Mouse (Mus musculus): ENCODE measurements around the gene Ints3. TPM values are rescaled to one million over a fixed set of nuclear protein-coding genes. Genes with fewer than 3 reads are reported as not detected.

The Ints3 gene
- 29.3 and 30.8 TPM in 2 replicates for polyA plus RNA-seq (2015; fragmentation: Nextera tagmentation; extraction: Ambion mirVana)

DNA sequence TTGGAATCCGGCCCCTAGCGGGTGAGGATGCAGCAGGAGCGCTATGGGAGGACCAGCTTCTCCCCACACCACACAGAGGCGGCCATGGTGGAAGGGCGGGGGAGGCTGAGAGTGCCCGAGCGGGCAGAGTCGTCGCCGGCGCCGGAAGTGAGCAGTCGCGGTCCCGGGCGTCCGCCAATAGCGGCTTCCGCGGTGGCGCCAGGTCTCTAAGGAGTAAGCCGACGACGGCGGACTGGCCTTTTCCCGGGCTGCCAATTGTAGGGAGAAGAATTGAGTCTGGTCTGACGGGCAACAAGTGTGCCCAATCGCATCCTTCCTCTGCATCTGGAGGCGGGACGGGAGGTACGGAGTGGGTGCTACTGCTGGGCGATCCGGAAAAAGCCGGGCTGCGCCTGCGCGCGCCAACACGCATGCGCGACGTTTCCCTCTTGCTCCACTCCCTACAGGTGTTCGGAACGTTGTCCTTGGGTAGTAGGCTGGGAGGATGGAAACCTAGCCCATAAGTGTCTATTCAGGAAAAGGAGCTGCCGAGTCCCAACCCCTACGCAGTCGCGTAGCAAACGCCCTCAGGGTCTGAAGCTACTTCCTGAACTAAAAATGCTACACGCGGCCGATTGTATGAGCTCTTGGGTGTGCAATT, at the start of gene Ints3:
Ints3 (minus strand) TSS at position 242 of the 640 bp plus-strand sequence.
- Histone ChIP-seq H3K4me1 (replicated peaks) (peaks cover 40% of the 10 kb centered on the region), H3K27ac (replicated peaks) (peak within 1 kb of the TSS; percentile 96), H3K4me2 (peak within 1 kb of the TSS; percentile 99), H3K4me3 (peak within 1 kb of the TSS; percentile 56), H3K9ac (peak within 1 kb of the TSS; percentile 80), H3K27me3 (no peaks in the 10 kb centered on the region), H3K36me3 (0 out of 2 replicates have a peak, but pooled peaks cover 6% of the 10 kb centered on the region), H3K9me3 (no peaks in the 10 kb centered on the region)
- ATAC-seq (ENCODE audit: low read depth): peak; percentile 99
- under 1% methylated on average over 52 of the region's 52 CpGs for WGBS

DNA sequence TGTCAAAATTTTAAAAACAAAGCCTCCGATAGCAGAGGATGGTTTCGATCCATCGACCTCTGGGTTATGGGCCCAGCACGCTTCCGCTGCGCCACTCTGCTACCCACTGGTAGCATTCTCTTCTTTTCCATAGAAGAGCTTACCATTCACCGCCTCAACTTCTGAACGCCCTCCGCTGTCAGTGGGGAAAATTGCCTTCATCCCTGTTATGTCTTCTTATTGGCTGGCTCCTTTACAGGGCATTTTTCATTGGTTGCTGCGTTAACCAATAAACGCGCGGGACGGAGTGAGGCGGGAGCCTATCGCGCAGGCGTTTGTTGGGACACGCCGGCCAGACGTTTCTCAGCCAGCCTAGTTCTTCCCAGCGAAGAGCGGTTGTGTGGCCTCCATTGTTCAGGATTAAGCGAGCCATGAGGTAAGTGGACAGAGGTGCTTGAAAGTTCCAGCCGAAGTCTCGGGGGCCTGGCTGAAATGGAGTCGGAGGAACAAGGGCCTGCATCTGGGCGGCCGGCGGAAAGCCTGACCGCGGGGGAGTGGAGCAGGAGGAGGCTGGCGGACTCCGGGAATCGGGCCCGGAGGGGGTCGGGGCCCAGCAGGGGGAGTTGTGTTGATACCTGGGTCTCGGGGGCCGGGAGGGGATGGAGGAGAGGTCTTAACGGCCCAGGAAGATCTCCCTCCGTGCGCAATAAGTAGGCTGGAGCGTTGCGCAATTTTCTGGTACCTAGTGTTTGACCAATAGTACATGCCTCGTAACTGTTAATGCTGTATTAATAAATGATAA, 42.6 kb upstream of the Ints3 start, which contains the start of gene Ilf2:
Ilf2 (plus strand) TSS at position 296 of the 781 bp plus-strand sequence.
- WGBS: under 1% methylated on average over 45 of the region's 45 CpGs
- Histone ChIP-seq H3K4me2 (peak within 1 kb of the TSS; percentile 80), H3K4me3 (peak within 1 kb of the TSS; percentile 73), H3K9me3 (no peaks in the 10 kb centered on the region), H3K27ac (replicated peaks) (peak within 1 kb of the TSS; percentile 95), H3K4me1 (replicated peaks) (peaks cover 14% of the 10 kb centered on the region), H3K9ac (peak within 1 kb of the TSS; percentile 94), H3K36me3 (peaks cover 34% of the 10 kb centered on the region), H3K27me3 (no peaks in the 10 kb centered on the region)
- peak; percentile 99 for ATAC-seq (ENCODE audit: low read depth)

DNA sequence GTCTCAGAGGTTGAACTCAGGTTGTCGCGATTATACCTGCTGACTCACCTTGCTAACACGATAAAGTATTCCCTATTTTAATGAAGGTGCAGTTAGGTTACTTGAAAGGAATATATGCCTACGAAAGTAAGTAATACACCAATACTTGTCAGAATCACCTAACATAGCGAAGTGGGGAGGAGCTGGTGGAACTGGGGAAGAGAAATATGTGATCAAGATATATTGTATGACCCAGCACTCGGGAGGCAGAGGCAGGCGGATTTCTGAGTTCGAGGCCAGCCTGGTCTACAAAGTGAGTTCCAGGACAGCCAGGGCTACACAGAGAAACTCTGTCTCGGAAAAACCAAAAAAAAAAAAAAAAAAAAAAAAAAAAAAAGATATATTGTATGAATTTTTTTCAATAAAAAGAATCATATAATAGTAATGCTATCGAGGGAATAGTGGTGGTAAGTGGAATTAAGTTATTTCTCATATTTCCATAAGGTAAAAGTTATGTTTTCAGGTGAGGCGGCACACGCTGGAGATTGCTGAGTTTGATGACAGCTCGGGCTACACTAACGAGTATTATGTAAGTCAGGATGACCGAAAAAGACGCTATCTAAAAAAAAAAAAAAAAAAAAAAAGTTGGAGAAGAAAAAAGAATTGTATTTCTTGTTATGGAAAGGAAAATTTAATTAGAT, 41.9 kb upstream of the Ints3 start:
- Histone ChIP-seq H3K36me3 (peaks cover 26% of the 10 kb centered on the region), H3K4me3 (peak overlapping the region; percentile 33), H3K9ac (no peak overlapping the region), H3K4me2 (peak overlapping the region; percentile 45), H3K27me3 (no peaks in the 10 kb centered on the region), H3K27ac (replicated peaks) (no peak overlapping the region), H3K9me3 (no peaks in the 10 kb centered on the region), H3K4me1 (replicated peaks) (peaks cover 14% of the 10 kb centered on the region)
- 41% methylated on average over 16 of the region's 16 CpGs for WGBS
- peak; percentile 13 for ATAC-seq (ENCODE audit: low read depth)

DNA sequence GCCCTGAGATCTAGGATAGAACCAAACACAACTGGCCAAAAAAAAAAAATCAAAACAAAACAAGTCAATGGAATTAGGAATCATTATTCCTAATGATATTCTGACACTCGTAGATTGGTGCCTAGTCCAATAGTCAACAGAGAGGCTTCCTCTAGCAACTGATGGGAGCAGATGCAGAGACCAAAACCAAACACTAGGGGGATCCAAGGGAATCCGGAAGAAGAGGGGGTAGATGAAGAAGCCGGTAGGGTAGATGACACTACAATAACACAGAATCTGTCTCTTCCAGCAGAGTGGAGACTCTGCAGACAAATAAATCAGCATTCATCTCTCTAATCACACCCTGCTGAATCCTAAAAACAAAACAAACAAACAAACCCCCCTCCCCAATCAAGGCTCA, 38.8 kb upstream of the Ints3 start:
- Histone ChIP-seq H3K27ac (replicated peaks) (no peak overlapping the region), H3K4me3 (no peak overlapping the region), H3K9me3 (no peaks in the 10 kb centered on the region), H3K9ac (no peak overlapping the region), H3K27me3 (peaks cover 3% of the 10 kb centered on the region; the same call in 1 of the 2 replicates), H3K4me2 (no peak overlapping the region), H3K36me3 (no peaks in the 10 kb centered on the region), H3K4me1 (replicated peaks) (peaks cover 7% of the 10 kb centered on the region)
- no peak for ATAC-seq (ENCODE audit: low read depth)
- 43% methylated on average over 3 of the region's 3 CpGs for WGBS

- Histone ChIP-seq H3K27me3 (peaks cover 43% of the 10 kb centered on the region), H3K9me3 (no peaks in the 10 kb centered on the region), H3K4me2 (no peak overlapping the region), H3K36me3 (no peaks in the 10 kb centered on the region), H3K4me1 (replicated peaks) (peaks cover 21% of the 10 kb centered on the region), H3K9ac (no peak overlapping the region), H3K4me3 (no peak overlapping the region), H3K27ac (replicated peaks) (no peak overlapping the region)
- ATAC-seq (ENCODE audit: low read depth): no peak
- 95% methylated on average over 10 of the region's 10 CpGs for WGBS
Measured at GRCm38 (mm10) chr3:90467618-90468300, 34.3 kb upstream of the Ints3 start.

GRCm38 (mm10) chr3:90466311-90466766, 32.9 kb upstream of the Ints3 start:
- peak; percentile 23; the same call in 1 of the 2 replicates for ATAC-seq (ENCODE audit: low read depth)
- peak overlapping the region; percentile 94 for H3K4me2 ChIP-seq
- H3K9ac ChIP-seq: peak overlapping the region; percentile 65
- no peaks in the 10 kb centered on the region for H3K36me3 ChIP-seq
- peaks cover 57% of the 10 kb centered on the region for H3K27me3 ChIP-seq
- H3K4me3 ChIP-seq: peak overlapping the region; percentile 55
- no peak overlapping the region for H3K27ac ChIP-seq (replicated peaks)
- H3K4me1 ChIP-seq (replicated peaks): peaks cover 21% of the 10 kb centered on the region
- WGBS: under 1% methylated on average over 15 of the region's 15 CpGs
- no peaks in the 10 kb centered on the region for H3K9me3 ChIP-seq

DNA sequence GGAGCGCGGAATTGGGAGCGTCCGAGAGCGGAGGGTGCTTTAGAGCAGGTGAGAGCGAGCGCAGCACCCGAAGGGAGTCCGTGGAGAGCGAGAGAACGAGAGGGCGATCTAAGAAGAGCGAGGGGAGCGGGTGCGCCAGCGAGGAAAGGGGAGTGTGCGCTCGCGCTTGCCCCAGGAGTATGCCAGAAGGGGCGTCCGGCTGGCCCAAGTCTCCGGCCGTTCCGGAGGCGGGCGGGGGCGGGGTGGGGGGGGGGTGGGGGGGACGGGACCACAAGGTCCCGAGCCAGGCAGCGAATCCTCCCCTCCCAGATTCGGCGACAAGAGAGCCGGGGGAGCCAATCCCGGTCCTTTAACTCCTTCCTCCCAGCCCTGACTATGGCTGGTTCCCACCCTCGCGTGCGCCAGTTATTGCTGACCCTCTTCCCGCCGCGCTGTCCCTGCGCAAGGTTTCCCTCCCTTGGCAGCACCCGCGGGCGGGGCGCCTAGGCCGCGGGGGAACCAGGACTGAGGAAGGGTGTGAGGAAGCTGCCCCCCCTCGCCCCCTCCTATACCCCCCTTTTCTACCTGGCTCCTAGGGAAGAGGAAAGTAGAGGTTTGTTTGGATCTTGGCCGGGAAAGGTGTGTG, 32.4 kb upstream of the Ints3 start, which contains the start of gene Npr1:
Npr1 (minus strand) TSS at position 181 of the 625 bp plus-strand sequence.
- Histone ChIP-seq H3K27ac (replicated peaks) (no peak within 1 kb of the TSS), H3K27me3 (peaks cover 62% of the 10 kb centered on the region), H3K9me3 (no peaks in the 10 kb centered on the region), H3K36me3 (no peaks in the 10 kb centered on the region), H3K4me3 (peak within 1 kb of the TSS; percentile 55), H3K4me2 (peak within 1 kb of the TSS; percentile 94), H3K4me1 (replicated peaks) (peaks cover 21% of the 10 kb centered on the region), H3K9ac (peak within 1 kb of the TSS; percentile 65)
- under 1% methylated on average over 36 of the region's 49 CpGs for WGBS
- ATAC-seq (ENCODE audit: low read depth): peak; percentile 56

DNA sequence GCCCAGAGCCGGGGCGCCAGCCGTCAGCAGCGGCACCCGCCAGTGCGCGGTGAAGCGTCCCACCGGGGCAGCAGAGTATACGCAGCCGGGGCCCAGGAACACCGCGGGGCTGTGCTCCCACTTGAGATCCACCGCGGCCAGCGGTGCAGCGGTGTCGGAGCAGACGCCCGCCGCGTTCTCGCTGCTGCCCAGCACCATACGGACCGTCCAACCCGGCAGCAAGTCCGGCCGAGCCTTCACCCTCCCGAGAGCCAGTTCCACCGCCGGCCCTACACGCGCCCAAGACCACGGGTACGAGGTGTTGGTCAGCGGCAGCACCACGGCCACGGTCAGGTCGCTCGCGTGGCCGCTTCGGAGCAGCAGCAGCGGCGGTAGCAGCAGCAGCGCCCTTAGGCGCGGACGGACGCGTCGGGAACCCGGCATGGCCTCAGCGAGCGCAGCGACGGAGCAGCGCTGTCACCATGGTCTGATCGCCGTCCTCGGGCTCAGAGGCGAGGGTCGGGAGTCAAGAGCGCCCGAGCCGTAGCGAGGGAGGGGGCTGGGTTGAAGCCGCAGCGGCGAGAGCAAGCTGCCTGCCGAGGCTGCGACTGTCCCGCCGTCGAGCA, 31.8 kb upstream of the Ints3 start:
- WGBS: under 1% methylated on average over 75 of the region's 75 CpGs
- peaks cover 21% of the 10 kb centered on the region for H3K4me1 ChIP-seq (replicated peaks)
- H3K9ac ChIP-seq: peak overlapping the region; percentile 65
- no peaks in the 10 kb centered on the region for H3K36me3 ChIP-seq
- peak; percentile 45 for ATAC-seq (ENCODE audit: low read depth)
- no peak overlapping the region for H3K27ac ChIP-seq (replicated peaks)
- H3K9me3 ChIP-seq: no peaks in the 10 kb centered on the region
- H3K4me2 ChIP-seq: peak overlapping the region; percentile 94
- peaks cover 65% of the 10 kb centered on the region for H3K27me3 ChIP-seq
- H3K4me3 ChIP-seq: peak overlapping the region; percentile 55

DNA sequence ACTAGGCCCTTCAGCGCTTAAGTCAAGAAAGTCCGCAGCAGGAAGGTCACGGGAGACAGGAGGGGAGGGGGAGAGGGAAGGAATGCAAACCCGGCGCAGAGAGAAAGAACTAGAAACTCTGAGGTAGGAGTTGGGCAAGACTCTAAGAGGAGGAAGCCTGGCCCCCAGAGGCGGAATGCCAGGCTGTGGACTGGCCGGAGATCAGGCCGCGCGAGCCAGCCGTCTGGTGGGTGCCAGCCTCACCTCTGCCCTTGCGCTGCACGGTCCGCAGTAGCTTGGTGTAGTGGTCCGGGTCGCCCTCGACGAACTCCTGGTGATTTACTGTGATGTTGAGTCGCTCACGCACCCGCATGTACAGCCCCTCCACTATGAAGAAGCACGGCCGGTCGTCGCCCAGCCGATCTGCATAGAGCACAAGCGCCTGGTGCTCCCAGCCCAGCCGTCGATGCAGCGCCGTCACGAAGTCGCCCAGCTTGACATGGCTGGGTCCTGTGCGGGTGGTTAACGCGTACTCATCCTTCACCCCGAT, 31.2 kb upstream of the Ints3 start:
- H3K27me3 ChIP-seq: peaks cover 65% of the 10 kb centered on the region

DNA sequence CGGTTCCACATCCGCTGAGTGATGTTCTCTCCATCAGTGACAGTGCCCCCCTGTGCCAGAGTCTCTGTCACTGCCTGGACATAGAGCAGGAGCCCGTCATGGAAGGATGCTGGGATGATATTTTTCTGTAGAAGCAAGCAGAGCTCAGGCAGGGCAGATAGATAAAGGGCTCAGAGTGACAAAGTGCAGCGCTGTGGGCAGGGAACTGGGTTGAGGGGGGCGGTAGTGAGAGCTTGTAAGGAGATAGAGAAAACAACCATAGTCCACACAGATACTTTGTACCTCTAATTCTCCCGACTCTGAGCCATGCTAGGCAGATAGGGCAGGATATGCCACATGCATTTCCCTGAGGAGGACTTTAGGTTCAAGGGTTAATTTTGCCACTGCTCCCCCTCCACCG, 29.2 kb upstream of the Ints3 start:
- peaks cover 62% of the 10 kb centered on the region for H3K27me3 ChIP-seq
- no peak for ATAC-seq (ENCODE audit: low read depth)
- peaks cover 21% of the 10 kb centered on the region for H3K4me1 ChIP-seq (replicated peaks)
- no peaks in the 10 kb centered on the region for H3K9me3 ChIP-seq
- H3K4me2 ChIP-seq: no peak overlapping the region
- H3K4me3 ChIP-seq: no peak overlapping the region
- H3K36me3 ChIP-seq: no peaks in the 10 kb centered on the region
- 33% methylated on average over 7 of the region's 7 CpGs for WGBS
- H3K9ac ChIP-seq: no peak overlapping the region
- no peak overlapping the region for H3K27ac ChIP-seq (replicated peaks)

More for the DNA sequence above, 31.2 kb upstream of the Ints3 start:
- Histone ChIP-seq H3K9me3 (no peaks in the 10 kb centered on the region), H3K4me2 (peak overlapping the region; percentile 94), H3K27ac (replicated peaks) (no peak overlapping the region), H3K9ac (peak overlapping the region; percentile 65), H3K4me3 (peak overlapping the region; percentile 55), H3K4me1 (replicated peaks) (peaks cover 21% of the 10 kb centered on the region), H3K36me3 (no peaks in the 10 kb centered on the region)
- 9% methylated on average over 37 of the region's 37 CpGs for WGBS
- peak; percentile 28; the same call in 1 of the 2 replicates for ATAC-seq (ENCODE audit: low read depth)
